Mouse (Mus musculus): Measurements from ENCODE around the gene Cmc4.

The Cmc4 gene

DNA sequence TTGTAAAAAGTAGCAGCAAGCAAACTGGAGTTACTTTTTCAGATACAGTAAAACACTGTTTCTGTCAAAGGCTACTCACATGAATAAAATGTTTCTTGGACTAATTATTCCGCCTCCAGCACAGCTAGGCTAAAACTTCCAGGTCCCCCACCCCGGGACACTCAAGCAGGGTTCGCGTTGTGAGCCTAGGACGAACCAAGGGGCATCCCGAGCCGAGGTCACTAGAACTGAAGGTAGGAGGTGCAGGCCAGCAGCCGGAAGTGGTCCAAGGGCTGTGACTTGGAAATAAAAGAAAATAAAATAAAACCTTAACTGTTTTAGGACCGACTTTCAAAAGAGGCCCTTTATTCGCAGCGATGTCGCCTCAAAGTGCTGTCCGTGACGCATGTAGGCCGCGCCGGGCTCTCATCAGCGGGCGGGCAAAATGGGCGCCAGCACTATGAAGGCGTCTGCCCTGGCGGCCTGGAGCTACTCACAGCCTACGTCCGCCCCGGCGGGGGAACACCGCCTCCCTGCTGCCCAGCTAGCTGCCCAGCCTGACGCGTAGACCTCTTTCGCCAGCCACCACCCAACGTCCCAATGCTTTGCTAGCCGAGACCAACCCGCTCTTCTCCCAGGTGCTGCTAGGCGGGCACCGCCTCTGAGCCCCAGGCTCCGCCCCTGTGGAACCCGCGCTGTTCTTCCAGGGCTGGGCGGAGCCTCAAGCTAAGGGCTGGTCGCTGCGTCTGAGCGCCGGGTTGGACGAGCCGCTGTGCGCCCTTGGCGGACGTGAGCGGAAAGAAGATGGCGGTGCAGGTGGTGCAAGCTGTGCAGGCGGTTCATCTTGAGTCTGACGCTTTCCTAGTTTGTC, at the start of gene Cmc4, which contains the start of the genes Mtcp1 and Brcc3:
Gene Cmc4 (minus strand): TSS at position 649 of the 850 bp plus-strand sequence.
Gene Mtcp1 (minus strand): TSS at position 653 of the 850 bp plus-strand sequence.
Gene Brcc3 (plus strand): TSS at position 693 of the 850 bp plus-strand sequence.
- DNase-seq (ENCODE audit: extremely low spot score, low spot score), result peak; percentile 78

DNA sequence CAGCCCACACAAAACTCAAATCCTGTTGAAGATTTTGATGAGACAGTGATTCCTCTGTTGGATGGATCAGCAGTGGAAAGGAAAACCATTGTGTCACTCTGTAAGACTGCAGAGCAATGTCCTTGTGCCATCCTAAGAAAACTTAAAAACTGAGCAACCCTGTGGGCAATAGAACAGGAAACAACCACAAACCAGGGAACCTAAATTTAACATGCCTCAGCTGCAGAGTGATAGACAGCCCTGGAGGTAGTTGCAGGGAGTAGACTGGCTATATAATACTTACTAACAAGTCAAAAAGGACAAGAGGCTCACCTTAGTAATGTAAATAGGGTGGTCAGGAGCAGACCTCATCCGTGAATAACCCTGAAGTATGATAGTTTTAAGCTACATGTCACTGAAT, 38.2 kb upstream of the Cmc4 start:
- DNase-seq (ENCODE audit: extremely low spot score, low spot score), result no peak

DNA sequence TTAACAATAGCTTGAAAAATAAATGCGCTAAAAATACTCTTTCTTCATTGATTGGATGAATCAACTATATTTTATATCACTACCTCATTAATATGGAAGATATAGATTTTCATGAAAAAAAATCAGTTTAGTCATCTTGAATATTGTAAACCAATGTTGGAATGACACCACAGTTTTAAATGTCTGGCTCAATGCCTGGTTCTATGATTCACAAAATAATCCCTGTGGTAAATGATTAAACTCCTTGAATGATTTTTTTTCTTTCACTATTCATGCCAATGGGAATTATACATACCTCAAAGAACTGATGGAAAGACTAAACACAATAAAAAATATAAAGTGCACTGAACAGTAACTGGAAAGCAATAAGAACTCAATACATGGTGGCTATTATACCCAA, 6.7 kb downstream of the Cmc4 start:
- DNase-seq (ENCODE audit: extremely low spot score, low spot score), result no peak

DNA sequence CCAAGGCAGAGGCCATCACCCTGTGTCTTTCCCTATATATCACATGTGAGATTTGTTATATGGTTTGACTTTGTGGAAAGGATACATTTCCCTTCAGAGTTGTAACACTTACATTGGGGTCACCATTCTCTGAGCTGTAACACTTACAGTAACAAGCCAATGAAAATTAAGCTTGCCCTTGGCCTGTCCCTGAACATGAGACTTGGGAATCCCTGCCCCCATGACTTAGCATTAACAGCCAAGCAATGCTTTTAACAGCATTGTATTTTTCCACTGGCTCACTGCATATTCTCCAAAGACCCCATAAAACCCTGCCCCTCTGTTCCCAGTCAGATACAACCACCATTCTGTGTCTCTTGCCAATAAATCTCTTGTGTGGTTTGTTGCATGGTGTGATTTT, 13.0 kb downstream of the Cmc4 start:
- DNase-seq (ENCODE audit: extremely low spot score, low spot score), result no peak

DNA sequence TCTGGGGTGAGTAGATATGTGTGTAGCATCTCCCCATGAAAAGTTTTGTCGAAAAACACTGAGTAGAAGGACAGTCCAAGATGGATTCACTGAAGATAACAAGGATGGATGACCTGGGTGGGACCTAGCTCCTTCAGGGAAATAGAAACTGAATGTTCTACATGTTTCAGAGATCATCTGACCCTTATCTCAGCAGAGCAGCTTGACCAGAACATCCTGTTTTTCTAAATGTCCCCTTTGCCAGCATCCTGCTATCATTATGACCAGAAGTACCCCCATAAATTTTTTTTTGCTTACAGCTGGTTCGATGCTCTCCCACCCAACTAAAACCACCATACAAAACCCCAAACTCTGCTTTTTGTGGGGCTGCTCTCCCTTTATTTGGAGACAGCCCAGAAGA, 13.7 kb downstream of the Cmc4 start:
- no peak for DNase-seq (ENCODE audit: extremely low spot score, low spot score)

DNA sequence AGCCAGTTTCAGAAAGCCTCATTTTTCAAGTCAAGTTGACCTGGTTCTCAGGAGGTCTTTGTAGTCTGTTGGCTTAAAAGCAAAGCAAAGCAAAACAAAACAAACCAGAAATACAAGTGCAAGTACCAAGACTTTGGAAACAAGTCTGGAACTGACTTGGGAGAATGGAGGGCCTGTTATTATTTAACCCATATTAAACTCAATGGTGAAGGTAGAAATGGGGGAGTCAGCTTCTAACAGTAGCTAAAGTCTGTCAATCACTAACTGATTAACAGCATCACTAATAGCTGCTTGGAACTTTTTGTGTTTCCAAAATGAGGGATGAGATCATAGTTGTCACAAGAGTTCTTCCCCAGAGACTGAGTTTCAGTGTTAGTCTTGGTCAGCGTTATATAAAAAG, 16.9 kb downstream of the Cmc4 start:
- DNase-seq (ENCODE audit: extremely low spot score, low spot score), result no peak

DNA sequence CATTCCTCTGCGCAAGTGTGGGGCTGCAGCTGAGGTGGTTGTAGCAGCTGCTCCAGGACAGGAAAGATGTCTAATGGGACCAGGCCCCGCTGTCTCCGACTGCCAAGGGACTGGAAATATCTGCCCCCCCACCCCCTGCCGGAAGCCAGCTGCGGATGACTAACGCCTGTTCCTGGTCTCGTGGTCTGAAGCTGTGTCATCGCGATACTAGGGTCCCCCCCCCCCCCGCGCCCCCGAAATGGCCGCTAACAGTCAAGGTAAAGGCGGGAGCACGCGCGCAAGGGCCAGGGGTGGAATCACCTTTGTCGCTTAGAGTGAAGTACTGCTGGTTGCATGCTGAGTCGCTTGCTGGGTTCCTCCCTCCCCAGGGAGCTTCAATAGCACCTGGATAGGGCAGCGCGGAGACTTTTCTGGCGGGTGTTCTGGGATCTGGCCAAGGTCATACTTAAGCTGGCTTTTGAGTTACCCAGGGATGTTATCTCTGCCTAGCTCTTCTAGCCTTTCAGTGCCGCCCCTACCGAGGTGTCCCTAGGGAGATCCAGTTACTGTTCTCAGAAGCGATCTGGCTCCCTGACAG, 34.1 kb downstream of the Cmc4 start, which contains the start of the genes Fundc2 and F8:
Gene Fundc2 (plus strand): TSS at position 205 of the 577 bp plus-strand sequence.
Gene F8 (minus strand): TSS at position 421 of the 577 bp plus-strand sequence.
- DNase-seq (ENCODE audit: extremely low spot score, low spot score), result peak; percentile 79

DNA sequence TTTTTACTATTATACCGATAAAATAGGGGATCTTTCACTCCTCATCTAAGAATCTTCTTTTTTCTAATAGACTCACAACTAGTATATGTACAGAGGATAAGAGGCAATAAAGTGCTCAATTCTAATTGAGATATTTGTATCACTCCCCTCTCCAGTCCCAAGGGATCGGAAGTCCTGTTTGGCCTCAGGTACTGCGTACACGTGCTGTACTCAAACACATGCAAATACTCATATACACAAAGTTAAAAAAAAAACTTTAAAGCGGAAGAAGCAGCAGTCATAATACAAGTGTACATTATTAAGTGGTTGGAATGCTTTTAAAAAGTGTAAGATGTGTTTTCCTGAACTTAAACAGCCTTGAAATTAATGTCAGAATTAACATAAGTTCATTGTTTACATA, 34.7 kb downstream of the Cmc4 start:
- no peak for DNase-seq (ENCODE audit: extremely low spot score, low spot score)

DNA sequence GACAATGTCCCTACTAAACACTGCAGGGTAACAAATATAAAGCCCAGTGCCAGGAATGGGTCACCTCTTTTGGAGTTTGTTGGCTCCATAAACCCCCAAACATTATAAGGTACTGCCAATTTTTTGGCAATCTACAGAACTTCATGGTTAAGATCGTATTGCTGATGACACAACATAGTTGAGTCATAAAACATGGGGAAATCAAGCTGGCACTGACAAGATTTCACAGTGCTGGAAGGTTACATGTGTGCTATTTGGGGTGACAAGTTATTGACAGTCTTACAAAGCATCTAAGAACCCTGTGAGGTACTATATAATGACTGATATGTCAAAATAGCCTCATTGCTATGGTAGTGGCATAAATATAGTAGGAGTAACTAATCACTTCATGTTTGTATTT, 35.2 kb downstream of the Cmc4 start:
- no peak for DNase-seq (ENCODE audit: extremely low spot score, low spot score)

DNA sequence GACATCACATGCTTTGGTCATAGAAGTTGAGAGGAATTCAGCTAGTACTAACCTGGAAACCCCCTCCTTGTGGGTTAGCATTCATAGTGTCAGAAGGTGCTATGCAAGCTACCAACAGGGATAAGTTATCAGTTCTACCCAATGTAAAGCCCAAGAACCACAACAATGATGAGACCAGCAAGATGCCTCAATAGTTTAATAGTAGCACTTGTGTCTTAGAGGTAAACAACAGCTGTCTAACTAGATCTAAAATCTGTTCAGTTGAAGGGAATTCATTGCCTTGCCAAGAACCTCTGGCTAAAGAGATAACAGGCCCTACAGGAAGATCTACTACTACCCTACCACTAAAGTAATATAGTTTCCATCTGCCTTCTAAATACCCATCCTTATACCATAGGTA, 39.6 kb downstream of the Cmc4 start:
- DNase-seq (ENCODE audit: extremely low spot score, low spot score), result no peak

DNA sequence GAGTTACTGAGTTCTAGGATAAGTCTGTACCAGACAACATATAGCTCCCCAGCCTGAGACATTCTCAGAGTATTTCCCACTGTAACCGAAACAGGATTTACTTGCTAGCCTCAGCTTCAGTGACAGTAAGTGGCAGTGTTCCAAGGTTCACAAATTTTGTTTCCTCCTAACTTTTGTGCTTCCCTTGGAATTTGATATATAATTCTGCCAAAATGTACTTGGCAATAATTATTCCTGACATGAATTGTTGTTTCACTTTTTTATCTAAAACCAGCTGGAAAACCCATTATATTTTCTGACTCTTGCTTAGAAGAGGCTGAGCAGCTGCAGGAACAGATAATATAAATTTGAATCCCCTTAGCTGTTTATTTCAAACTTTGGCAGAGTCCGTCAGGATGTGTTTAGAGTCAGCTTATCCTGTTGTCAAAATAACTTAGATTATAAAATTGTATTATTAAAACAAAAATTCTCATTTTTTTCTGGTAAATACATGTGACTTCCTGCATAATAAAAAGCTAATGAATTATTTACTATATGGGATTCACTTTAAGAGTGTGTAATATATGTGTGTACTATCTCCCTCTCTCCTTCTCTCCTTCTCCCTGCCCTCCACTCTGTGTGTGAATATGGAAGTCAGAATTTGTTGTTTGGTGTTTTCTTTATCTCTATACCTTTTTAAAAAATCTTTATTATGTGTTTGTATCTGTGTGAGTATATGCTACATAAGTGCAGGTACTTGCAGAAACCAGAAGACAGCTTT, 43.5 kb downstream of the Cmc4 start:
- DNase-seq (ENCODE audit: extremely low spot score, low spot score), result no peak

DNA sequence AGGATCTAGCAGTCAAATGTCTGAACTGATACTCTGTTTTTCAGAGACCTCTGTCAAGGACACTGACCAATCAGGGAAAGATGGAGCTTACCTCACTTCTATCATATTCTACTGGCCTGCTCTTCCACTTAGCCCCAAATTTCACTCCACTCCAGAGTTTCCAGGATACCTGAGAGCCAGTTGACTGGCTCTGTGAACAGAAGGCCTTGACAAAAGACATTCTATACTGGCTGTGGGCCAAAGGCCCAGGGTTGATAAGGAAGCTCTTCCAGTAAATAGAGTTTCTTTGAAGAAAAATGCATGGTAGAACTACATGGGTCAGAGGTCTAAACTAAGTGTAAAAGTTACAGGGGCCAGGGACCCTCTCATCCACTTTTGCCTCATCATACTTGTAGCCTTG, 46.2 kb downstream of the Cmc4 start:
- DNase-seq (ENCODE audit: extremely low spot score, low spot score), result no peak

Data from neural tube, embryonic 10.5 days (tissue).